Mouse (Mus musculus): ENCODE measurements around the gene Ulk4. TPM values are rescaled to one million over a fixed set of nuclear protein-coding genes. Genes with fewer than 3 reads are reported as not detected.

The Ulk4 gene
- polyA plus RNA-seq, 1 experiment = 7.3 TPM

GRCm38 (mm10) chr9:120974209-120974608 is 302.8 kb downstream of the Ulk4 start:
- H3K27ac ChIP-seq (ENCODE audit: insufficient read depth, low read length) = no peak overlapping the region
- no peaks in the 10 kb centered on the region; the same call in 1 of the 2 replicates for H3K4me1 ChIP-seq (ENCODE audit: control insufficient read depth, insufficient read depth, low read length)
- TF ChIP-seq CTCF (IDR thresholded peaks at IDR 0.05; ENCODE audit: extremely low read depth, insufficient read depth, low read length) (no peak), POLR2A (IDR thresholded peaks at IDR 0.05; ENCODE audit: extremely low read depth, insufficient read depth, low read length) (no peak)
- H3K4me3 ChIP-seq (ENCODE audit: insufficient read depth, low read length) = no peak overlapping the region

GRCm38 (mm10) chr9:120973026-120973515 is 303.9 kb downstream of the Ulk4 start:
- TF ChIP-seq POLR2A (IDR thresholded peaks at IDR 0.05; ENCODE audit: extremely low read depth, insufficient read depth, low read length) = no peak
- no peak for TF ChIP-seq CTCF (IDR thresholded peaks at IDR 0.05; ENCODE audit: extremely low read depth, insufficient read depth, low read length)
- Histone ChIP-seq H3K4me3 (ENCODE audit: insufficient read depth, low read length) (no peak overlapping the region), H3K4me1 (ENCODE audit: control insufficient read depth, insufficient read depth, low read length) (no peaks in the 10 kb centered on the region; the same call in 1 of the 2 replicates), H3K27ac (ENCODE audit: insufficient read depth, low read length) (no peak overlapping the region)

GRCm38 (mm10) chr9:120965007-120965406 is 312.0 kb downstream of the Ulk4 start:
- H3K4me1 ChIP-seq (ENCODE audit: control insufficient read depth, insufficient read depth, low read length) = peaks cover 7% of the 10 kb centered on the region; the same call in 1 of the 2 replicates
- H3K27ac ChIP-seq (ENCODE audit: insufficient read depth, low read length) = no peak overlapping the region
- H3K4me3 ChIP-seq (ENCODE audit: insufficient read depth, low read length) = no peak overlapping the region
- no peak for TF ChIP-seq POLR2A (IDR thresholded peaks at IDR 0.05; ENCODE audit: extremely low read depth, insufficient read depth, low read length)
- TF ChIP-seq CTCF (IDR thresholded peaks at IDR 0.05; ENCODE audit: extremely low read depth, insufficient read depth, low read length) = no peak

GRCm38 (mm10) chr9:120964224-120964623 is 312.8 kb downstream of the Ulk4 start:
- Histone ChIP-seq H3K27ac (ENCODE audit: insufficient read depth, low read length) (no peak overlapping the region), H3K4me3 (ENCODE audit: insufficient read depth, low read length) (no peak overlapping the region), H3K4me1 (ENCODE audit: control insufficient read depth, insufficient read depth, low read length) (peaks cover 7% of the 10 kb centered on the region; the same call in 1 of the 2 replicates)
- no peak for TF ChIP-seq POLR2A (IDR thresholded peaks at IDR 0.05; ENCODE audit: extremely low read depth, insufficient read depth, low read length)
- no peak for TF ChIP-seq CTCF (IDR thresholded peaks at IDR 0.05; ENCODE audit: extremely low read depth, insufficient read depth, low read length)

- Histone ChIP-seq H3K4me3 (ENCODE audit: insufficient read depth, low read length) (no peak overlapping the region), H3K4me1 (ENCODE audit: control insufficient read depth, insufficient read depth, low read length) (peaks cover 7% of the 10 kb centered on the region; the same call in 1 of the 2 replicates), H3K27ac (ENCODE audit: insufficient read depth, low read length) (no peak overlapping the region)
- no peak for TF ChIP-seq CTCF (IDR thresholded peaks at IDR 0.05; ENCODE audit: extremely low read depth, insufficient read depth, low read length)
- no peak for TF ChIP-seq POLR2A (IDR thresholded peaks at IDR 0.05; ENCODE audit: extremely low read depth, insufficient read depth, low read length)
These were observed 313.3 kb downstream of the Ulk4 start for GRCm38 (mm10) chr9:120963720-120964119.

- Histone ChIP-seq H3K27ac (ENCODE audit: insufficient read depth, low read length) (no peak overlapping the region), H3K4me1 (ENCODE audit: control insufficient read depth, insufficient read depth, low read length) (peaks cover 9% of the 10 kb centered on the region; the same call in 1 of the 2 replicates), H3K4me3 (ENCODE audit: insufficient read depth, low read length) (no peak overlapping the region)
- no peak for TF ChIP-seq CTCF (IDR thresholded peaks at IDR 0.05; ENCODE audit: extremely low read depth, insufficient read depth, low read length)
- TF ChIP-seq POLR2A (IDR thresholded peaks at IDR 0.05; ENCODE audit: extremely low read depth, insufficient read depth, low read length) = no peak
These were observed 313.9 kb downstream of the Ulk4 start for GRCm38 (mm10) chr9:120963104-120963503.

- Histone ChIP-seq H3K4me3 (ENCODE audit: insufficient read depth, low read length) (no peak overlapping the region), H3K27ac (ENCODE audit: insufficient read depth, low read length) (no peak overlapping the region)
- TF ChIP-seq CTCF (IDR thresholded peaks at IDR 0.05; ENCODE audit: extremely low read depth, insufficient read depth, low read length) (no peak), POLR2A (IDR thresholded peaks at IDR 0.05; ENCODE audit: extremely low read depth, insufficient read depth, low read length) (no peak)
These were observed 314.9 kb downstream of the Ulk4 start for GRCm38 (mm10) chr9:120961969-120962700.

GRCm38 (mm10) chr9:120961466-120961865 is 315.5 kb downstream of the Ulk4 start:
- no peak overlapping the region for H3K4me3 ChIP-seq (ENCODE audit: insufficient read depth, low read length)
- H3K4me1 ChIP-seq (ENCODE audit: control insufficient read depth, insufficient read depth, low read length) = peaks cover 9% of the 10 kb centered on the region; the same call in 1 of the 2 replicates
- H3K27ac ChIP-seq (ENCODE audit: insufficient read depth, low read length) = no peak overlapping the region
- no peak for TF ChIP-seq POLR2A (IDR thresholded peaks at IDR 0.05; ENCODE audit: extremely low read depth, insufficient read depth, low read length)
- TF ChIP-seq CTCF (IDR thresholded peaks at IDR 0.05; ENCODE audit: extremely low read depth, insufficient read depth, low read length) = no peak

More at GRCm38 (mm10) chr9:120961969-120962700, 314.9 kb downstream of the Ulk4 start:
- peaks cover 9% of the 10 kb centered on the region; the same call in 1 of the 2 replicates for H3K4me1 ChIP-seq (ENCODE audit: control insufficient read depth, insufficient read depth, low read length)

- no peak for TF ChIP-seq POLR2A (IDR thresholded peaks at IDR 0.05; ENCODE audit: extremely low read depth, insufficient read depth, low read length)
- no peak for TF ChIP-seq CTCF (IDR thresholded peaks at IDR 0.05; ENCODE audit: extremely low read depth, insufficient read depth, low read length)
- H3K4me3 ChIP-seq (ENCODE audit: insufficient read depth, low read length) = no peak overlapping the region
- H3K4me1 ChIP-seq (ENCODE audit: control insufficient read depth, insufficient read depth, low read length) = peaks cover 9% of the 10 kb centered on the region; the same call in 1 of the 2 replicates
- no peak overlapping the region for H3K27ac ChIP-seq (ENCODE audit: insufficient read depth, low read length)
These were observed 316.4 kb downstream of the Ulk4 start for GRCm38 (mm10) chr9:120960611-120961010.

GRCm38 (mm10) chr9:120959225-120959624 is 317.8 kb downstream of the Ulk4 start:
- H3K4me1 ChIP-seq (ENCODE audit: control insufficient read depth, insufficient read depth, low read length) = peaks cover 9% of the 10 kb centered on the region; the same call in 1 of the 2 replicates
- TF ChIP-seq CTCF (IDR thresholded peaks at IDR 0.05; ENCODE audit: extremely low read depth, insufficient read depth, low read length) (no peak), POLR2A (IDR thresholded peaks at IDR 0.05; ENCODE audit: extremely low read depth, insufficient read depth, low read length) (no peak)
- H3K27ac ChIP-seq (ENCODE audit: insufficient read depth, low read length) = no peak overlapping the region
- H3K4me3 ChIP-seq (ENCODE audit: insufficient read depth, low read length) = no peak overlapping the region
